Mouse (Mus musculus): ENCODE measurements at regions not wholly inside any gene's neighbourhood (a gene's known extent, or its start where the extent isn't known, plus 50 kb on each side); places are given as distances from the start of the nearest gene placed in this dataset.

DNA sequence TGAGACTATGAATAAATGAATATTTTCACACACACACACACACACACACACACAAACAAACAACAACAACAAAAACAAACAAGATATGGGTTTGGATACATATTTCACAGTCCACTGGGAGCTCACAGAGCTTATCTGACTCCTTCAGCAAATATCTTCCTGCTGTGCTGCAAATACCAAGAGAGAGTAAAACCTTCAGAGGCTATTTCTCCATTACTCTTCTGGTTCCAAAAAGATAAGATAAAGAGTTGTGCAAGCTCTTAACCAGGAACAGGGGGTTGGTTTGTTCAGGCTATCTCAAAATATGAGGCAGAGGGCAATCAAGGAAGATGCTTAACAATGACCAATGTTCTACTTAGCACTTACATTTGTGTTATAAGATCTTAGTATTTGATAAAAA is 416.1 kb upstream of the Nrp1 start:
- intact Hi-C loops (cut with DNase I), result no loop called here
- no peak for DNase-seq (ENCODE audit: extremely low spot score in 1 of 2, low spot score in 2 of 2)

DNA sequence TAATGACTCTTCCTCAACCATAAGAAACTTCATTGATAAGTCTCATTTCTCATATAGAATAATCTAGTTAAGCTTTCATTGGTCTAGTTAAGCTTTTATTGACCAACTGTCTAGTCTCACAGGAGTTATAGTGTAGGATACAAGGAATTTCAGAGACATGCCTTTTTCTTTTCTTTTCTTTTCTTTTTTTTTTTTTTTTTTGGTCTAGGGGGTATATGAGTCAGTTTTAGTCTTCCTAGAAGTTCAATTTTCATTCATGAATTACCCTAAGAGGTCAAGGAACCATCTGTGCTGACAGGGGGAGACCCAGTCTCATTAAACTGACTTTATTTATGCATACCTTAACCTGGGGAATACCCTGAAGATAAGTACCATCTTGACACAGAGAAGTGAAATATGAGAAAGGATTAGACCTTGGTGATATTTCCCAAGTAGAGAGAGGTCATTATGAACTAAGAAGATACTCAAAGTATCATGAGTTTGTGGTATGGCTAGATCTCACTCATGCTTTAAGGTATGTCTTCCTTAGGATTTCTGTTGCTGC is 413.4 kb upstream of the Nrp1 start:
- intact Hi-C loops (cut with DNase I), result no loop called here
- no peak for DNase-seq (ENCODE audit: extremely low spot score in 1 of 2, low spot score in 2 of 2)

DNA sequence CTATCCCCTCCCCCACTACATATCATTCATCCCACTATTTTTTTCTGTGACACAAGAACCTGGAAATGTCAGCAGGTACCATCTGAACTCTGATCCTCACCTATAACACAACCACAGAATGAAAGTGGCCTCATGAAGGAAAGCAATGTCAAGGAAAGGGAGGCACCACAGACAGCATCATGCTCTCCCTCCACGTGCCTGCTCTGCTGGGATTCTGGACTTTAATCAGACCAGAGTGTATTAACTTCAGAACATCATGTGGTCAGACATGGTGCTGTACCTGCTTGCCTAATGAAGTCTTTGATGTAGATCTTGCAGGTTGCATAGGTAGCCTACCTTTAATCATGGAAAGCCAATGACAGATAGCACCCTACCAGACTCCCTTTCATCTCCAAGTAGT is 400.8 kb upstream of the Nrp1 start:
- intact Hi-C loops (cut with DNase I), result no loop called here

DNA sequence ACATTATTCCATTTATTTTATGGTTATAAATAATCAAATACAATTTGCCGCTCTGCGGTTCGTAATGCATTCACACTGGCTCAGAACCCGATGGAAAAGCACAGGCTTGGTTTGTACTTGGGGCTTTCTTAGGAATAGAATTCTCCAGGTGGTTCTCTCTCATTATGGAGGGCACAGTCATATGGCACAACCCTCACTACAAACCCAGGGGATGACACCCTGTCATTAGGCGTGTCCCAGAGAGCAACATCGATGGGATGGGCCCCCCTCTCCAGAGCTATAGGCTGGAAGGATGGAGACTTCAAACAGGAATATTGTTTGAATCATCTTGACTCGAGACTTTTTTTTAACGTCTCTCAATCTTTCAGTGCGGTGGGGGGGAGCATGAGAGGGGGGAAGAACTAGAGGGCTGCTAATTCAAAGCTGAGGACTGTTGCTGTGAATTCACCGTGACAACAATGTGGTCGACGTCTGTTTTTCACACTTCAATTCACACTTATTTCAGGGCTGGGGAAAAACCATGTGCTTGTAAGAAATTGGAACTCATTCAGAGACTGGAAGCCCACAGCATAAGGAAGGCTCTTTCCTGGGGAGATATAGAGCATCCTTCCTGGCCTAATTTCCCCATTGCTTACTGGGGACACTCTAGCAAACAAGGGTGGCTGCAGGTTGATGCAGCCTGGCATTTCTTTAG is 399.9 kb upstream of the Nrp1 start:
- DNase-seq (ENCODE audit: extremely low spot score in 1 of 2, low spot score in 2 of 2), result no peak
- intact Hi-C loops (cut with DNase I), result no loop called here

More for the DNA sequence above, 400.8 kb upstream of the Nrp1 start:
- no peak for DNase-seq (ENCODE audit: extremely low spot score in 1 of 2, low spot score in 2 of 2)

DNA sequence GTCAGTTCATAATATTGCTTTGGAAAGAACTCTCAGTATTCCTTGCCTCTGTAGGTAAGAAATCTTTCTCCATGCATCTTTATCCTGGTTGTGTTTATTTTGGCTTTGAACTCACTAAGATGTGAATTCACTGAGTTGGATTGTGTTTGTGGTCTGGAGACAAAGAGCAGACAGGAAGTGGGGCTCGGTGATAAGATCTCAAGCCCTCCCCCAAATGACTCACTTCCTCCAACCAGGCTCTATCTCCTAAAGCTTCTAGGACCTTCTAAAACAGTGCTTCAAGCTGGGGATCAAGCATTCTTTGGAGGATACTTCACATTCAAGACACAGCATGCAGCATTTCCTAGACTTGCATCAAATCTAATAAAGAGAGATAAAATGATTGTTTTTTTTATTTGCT is 395.5 kb upstream of the Nrp1 start:
- DNase-seq (ENCODE audit: extremely low spot score in 1 of 2, low spot score in 2 of 2), result no peak
- intact Hi-C loops (cut with DNase I), result no loop called here

DNA sequence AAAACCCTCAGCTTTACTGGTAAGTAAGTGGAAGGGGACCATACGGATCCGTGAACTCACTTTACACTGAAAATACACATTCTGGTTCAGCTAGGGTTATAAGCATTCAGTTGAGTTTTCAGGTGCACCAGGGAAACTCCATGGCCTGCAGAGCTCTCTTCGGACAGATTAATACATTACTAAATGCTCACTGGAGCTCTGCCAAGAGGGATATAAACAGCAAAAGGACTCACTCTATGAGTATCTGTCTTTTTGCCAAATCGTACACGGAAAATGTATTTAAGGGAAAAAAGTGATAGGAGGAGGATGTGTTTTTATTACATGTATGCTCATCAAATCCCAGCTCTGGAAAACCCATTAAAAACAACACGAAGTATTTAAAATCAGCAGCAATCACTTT is 394.8 kb upstream of the Nrp1 start:
- intact Hi-C loops (cut with DNase I), result no loop called here
- no peak for DNase-seq (ENCODE audit: extremely low spot score in 1 of 2, low spot score in 2 of 2)

DNA sequence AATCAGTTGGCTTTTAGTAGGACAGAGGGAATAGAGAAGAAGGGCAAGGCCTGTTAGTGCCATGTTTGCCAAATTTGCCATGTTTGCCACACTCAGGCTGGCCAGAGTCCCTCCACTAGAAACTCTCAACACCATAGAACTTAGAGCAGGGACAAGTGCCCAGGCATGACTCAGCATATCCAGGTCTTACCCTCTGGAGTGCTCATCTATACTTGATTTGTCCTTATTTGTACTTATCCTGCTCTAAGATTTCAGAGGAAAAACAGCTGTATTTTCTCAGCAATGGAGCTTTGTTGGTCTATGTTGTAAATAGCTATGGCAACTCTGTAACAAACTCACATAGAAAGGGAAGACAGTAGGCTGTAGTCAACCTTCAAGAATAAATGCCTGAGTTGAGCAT is 393.6 kb upstream of the Nrp1 start:
- no peak for DNase-seq (ENCODE audit: extremely low spot score in 1 of 2, low spot score in 2 of 2)
- intact Hi-C loops (cut with DNase I), result no loop called here

DNA sequence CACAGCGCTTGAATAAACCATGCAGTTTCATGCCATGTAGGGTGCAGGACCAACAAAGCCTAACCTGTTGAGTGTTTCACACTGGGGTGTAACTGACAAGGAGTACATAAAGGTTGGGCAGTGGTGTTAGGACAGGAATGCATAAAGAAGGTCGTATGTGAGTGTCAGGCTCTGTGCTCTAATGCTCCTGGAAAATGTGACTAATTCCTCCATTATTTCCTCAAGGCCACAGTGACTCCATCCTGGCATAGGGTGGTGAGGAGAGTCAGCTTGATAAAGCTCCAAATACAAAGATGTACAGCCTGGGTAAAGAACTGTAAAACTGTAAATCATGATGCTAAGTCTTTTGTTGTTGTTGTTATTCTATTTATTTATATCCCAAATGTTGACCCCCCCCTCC is 393.1 kb upstream of the Nrp1 start:
- no peak for DNase-seq (ENCODE audit: extremely low spot score in 1 of 2, low spot score in 2 of 2)
- intact Hi-C loops (cut with DNase I), result no loop called here

DNA sequence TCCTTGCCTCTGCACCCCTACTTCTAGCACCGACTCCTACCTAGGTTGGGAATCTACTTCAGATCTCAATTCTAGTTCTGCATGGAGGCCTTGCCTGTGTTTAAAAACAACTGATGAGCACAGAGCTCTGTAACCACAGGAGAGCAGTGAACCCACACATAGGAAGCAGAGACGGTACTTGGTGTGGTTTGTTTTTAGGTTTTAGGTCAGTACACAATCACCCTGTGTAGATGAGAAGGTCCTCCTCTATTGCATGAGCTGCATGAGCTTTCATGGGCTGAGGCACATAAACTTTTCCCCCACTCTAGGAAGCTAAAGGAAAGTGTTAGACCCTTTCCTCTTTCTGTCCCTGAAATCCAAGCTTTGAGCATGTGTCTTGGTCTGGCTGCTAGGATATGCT is 390.4 kb upstream of the Nrp1 start:
- intact Hi-C loops (cut with DNase I), result no loop called here
- no peak for DNase-seq (ENCODE audit: extremely low spot score in 1 of 2, low spot score in 2 of 2)

DNA sequence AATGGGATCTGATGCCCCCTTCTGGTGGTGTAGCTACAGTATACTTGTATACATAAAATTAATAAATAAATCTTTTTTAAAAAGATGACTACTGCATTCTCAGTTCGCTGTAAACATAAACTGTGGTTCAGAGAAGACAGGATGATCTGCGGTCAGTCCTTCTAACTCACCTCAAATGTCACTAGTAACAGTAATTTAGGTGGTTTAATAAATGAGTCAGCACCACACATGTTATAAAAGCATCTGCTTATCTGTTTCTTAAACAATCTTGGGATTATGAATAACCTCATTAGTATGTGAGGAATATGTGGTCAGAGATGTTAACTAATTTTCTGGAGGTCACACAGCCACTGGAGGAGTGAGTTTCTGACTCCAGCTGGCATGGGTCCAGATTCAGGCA is 385.2 kb upstream of the Nrp1 start:
- no peak for DNase-seq (ENCODE audit: extremely low spot score in 1 of 2, low spot score in 2 of 2)
- intact Hi-C loops (cut with DNase I), result no loop called here

DNA sequence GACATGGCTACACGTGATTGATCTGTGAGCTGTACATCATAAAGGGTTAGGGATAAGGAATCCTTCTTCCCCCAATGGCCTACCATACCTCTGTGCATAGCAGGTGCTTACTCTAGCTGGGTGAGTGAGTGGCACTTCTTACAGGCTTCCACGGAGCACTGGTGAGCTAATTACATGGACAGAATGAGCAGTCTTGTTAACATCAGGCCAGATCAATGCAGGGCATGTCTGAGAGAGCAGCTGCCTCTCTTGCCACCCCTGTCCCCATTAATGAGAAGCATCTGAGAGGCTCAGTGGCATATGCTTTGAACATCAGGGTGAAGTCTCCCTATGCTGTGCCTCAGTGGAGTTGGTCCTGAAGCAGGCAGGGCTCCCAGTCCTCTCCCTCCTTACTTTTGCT is 380.7 kb upstream of the Nrp1 start:
- DNase-seq (ENCODE audit: extremely low spot score in 1 of 2, low spot score in 2 of 2), result no peak
- intact Hi-C loops (cut with DNase I), result no loop called here

DNA sequence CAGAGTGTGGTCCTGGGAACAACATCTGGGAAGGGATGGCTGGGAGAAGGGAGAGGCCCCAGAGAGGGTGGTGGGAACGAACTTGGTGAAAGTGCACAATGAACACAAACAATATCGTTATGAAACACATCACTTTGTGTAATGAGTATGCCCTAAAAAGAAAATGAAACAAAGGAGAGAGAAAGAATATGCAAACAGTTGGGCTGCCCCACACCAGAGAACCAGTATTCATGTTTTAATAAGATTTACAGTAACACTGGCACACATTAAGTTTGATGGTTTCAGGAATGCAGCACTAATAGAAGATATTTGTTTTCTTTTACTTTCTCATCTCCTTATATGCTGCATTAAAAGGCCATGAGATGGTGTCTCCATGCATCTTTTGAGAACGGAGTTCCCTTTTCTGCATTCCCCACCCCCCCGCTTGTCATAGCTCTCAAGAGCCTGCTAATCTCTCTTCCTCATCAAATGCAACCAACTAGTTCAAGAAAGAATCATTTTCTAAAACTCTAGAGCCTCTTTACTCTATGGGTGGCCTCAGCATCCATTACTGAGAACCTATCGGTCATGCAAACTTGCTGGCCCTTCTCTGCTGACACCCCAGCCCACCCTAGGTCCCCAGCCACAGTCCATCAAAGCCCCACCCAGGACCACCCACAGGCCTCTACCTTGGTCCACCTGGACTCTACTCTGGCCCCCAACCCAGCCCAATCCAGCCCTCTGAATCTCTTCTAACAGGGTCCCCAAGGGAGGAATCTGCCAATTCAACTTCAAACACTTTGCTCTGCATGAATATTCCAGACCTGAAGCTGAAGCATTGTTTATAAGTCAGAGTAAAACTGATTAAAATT is 379.0 kb upstream of the Nrp1 start:
- DNase-seq (ENCODE audit: extremely low spot score in 1 of 2, low spot score in 2 of 2), result no peak
- intact Hi-C loops (cut with DNase I), result no loop called here

DNA sequence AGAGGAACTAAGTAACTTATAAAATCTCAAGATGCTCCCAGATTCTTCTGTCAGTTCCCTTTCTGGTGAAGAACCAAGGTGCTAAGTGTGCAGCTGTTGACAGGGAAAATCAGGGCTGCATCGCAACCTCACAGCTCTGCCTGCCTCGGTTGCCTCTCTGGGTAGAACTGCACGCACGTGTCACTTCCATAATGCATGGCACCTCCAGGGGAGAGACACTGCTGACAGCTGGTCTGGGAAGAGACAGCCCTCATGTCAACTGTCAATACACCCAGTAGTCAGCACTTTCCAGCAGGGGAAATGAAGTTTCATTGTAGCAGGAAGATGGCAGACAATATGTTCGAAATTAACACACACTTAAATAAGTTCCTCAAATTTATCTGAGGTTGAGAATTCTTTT is 376.2 kb upstream of the Nrp1 start:
- DNase-seq (ENCODE audit: extremely low spot score in 1 of 2, low spot score in 2 of 2), result no peak
- intact Hi-C loops (cut with DNase I), result no loop called here

DNA sequence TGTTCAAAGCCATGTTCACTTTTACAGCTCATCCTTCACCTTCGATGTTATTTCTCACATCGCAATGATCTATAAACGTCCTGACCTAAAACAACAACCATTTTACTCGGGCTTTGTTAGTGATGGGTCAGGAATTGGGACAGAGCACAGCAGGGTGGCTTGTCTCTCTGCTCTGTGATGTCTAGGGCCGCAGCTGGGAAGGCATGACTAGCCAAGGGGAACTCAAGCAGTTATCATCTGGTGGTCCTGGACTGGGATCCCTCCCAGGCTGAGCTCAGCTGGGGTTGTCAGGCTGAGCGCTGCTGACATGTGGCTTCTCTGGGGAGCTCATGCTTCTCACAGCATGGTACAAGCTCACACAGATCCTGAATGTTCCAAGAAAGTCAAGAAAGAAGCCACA is 372.8 kb upstream of the Nrp1 start:
- intact Hi-C loops (cut with DNase I), result no loop called here
- DNase-seq (ENCODE audit: extremely low spot score in 1 of 2, low spot score in 2 of 2), result peak in 1 of 2 experiments; percentile 70

DNA sequence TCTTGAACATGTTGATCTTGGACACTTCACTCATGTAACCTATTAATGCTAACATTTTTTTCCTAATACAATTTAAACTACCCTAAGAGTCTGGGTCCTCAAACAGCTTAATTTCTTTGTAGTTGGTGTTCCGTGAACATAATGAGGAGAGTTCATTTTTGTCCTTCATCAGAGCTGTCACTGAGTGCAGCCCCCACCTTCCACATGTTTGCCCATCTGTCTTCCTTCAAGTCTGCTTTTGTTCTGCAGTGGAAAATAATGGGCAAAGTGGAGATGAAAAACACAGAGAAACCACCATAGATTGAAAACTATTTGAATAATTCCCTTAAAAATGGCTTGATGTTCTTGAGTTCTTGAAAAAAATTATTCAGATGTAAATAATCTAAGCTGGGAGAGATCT is 369.5 kb upstream of the Nrp1 start:
- intact Hi-C loops (cut with DNase I), result no loop called here
- DNase-seq (ENCODE audit: extremely low spot score in 1 of 2, low spot score in 2 of 2), result no peak

DNA sequence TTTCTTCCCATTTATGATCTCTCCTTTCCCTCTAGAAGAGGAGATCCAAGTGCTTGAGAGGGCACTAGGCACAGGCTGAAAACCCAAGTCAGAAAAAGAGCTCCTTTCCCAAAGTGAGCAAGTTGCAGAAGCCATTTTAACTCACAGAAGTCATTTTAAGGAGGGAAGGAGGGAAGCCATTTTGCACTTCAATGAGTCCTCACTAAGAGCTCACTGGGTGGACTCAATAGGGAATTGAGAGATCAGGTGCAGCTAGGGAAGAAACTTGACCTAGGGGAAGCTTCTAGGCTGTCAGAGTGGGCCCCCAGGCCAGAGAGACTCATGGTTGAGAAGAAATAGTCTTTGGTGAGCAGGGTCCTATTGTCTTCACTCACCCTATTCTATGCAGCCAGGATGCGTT is 363.5 kb upstream of the Nrp1 start:
- DNase-seq (ENCODE audit: extremely low spot score in 1 of 2, low spot score in 2 of 2), result no peak
- intact Hi-C loops (cut with DNase I), result no loop called here

DNA sequence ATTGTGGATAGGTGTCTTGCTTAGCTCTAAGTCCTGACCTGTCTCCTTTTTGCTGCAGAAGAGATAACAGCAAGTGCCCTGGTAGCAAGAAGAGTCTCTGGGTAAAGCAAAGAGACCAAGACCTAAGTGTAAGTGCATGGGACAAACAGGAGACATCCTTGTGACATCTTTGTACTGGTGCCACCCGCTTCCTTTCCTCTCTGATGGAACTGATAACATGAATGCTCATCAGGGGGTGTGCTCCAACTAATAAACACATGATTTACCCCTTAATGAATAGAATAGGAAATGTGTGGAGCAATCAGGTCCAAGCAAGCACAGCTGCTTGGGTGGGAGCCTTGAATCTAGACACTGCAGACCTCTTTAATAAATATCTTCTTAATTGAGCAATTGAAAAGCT is 362.9 kb upstream of the Nrp1 start:
- intact Hi-C loops (cut with DNase I), result no loop called here
- DNase-seq (ENCODE audit: extremely low spot score in 1 of 2, low spot score in 2 of 2), result no peak

DNA sequence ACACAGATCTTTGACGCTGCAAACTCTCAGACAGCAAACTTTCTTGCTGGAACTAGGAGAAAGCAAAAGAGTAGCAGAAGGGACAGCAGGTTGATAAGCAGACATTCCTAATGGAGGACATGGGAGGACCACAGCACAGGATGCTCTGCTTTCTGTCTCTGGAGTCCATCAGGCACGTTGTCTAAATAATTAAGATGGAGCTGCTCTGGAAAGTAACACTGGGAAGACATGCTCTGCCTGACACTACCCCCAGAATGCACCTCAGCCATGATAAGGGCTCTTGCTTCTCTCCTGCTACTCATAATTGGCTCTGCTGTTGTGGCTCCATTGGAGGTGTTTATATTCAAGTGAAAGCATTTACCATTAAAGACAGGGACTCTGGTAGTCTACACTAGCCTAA is 356.0 kb upstream of the Nrp1 start:
- DNase-seq (ENCODE audit: extremely low spot score in 1 of 2, low spot score in 2 of 2), result no peak
- intact Hi-C loops (cut with DNase I), result no loop called here

DNA sequence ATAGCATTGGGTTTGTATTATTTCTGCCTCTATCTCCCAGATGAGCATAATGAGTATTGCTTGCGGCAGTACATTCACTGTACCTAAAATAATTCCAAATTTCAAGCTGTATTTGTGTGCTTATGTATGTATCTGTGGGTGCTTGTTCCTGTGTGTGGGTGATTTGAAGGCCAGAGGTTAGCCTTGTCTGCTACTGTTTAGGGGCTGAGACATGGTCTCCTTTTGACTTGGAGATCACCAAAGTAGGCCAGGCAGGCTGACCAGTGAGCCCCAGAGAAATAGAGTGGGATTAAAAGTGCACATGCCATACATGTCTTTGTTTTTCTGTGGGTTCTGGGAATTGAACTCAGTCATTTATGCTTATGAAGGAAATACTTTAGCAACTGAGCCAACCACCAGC is 355.6 kb upstream of the Nrp1 start:
- intact Hi-C loops (cut with DNase I), result no loop called here
- no peak for DNase-seq (ENCODE audit: extremely low spot score in 1 of 2, low spot score in 2 of 2)

DNA sequence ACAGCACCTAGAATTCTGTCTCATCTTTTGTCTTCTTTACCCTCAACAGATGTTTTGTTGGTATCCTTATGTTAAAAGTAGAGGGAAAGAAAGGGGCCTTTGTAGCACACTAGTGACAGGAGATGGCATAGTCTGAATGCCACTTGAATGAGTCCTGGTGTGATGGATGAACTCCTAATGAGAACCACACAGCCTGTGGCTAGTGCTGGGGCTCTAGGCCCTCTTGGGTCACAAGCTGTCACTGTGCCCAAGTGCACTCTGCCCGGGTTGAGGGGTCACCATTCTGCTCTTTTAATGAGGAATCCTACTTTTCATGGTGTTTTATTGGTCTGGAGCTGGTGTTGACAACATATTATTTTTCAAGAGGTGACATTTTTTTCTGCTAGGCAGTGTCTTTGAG is 355.0 kb upstream of the Nrp1 start:
- intact Hi-C loops (cut with DNase I), result no loop called here
- DNase-seq (ENCODE audit: extremely low spot score in 1 of 2, low spot score in 2 of 2), result no peak

Data from left cerebral cortex, postnatal 10 days (tissue).